Mouse (Mus musculus): Measurements from ENCODE around the gene Dctn1. TPM values are rescaled to one million over a fixed set of nuclear protein-coding genes. Genes with fewer than 3 reads are reported as not detected.
A peak's percentile ranks its signal among the peaks of the same experiment; 100 is the strongest.

The Dctn1 gene
- polyA plus RNA-seq, 1 experiment from 2014 or later, result 90.3 TPM

- peak overlapping the region; percentile 26; the same call in 1 of the 2 replicates for H3K9ac ChIP-seq
- peak overlapping the region; percentile 44 for H3K4me2 ChIP-seq
- H3K4me3 ChIP-seq, result peak overlapping the region; percentile 28
- H3K9me3 ChIP-seq, result no peaks in the 10 kb centered on the region
- H3K27ac ChIP-seq, result no peak overlapping the region
- peak; percentile 59; the same call in 1 of the 2 replicates for ATAC-seq (ENCODE audit: insufficient number of reproducible peaks, low FRiP score, low TSS enrichment, low read depth)
- peaks cover 13% of the 10 kb centered on the region for H3K4me1 ChIP-seq
- H3K36me3 ChIP-seq, result peaks cover 39% of the 10 kb centered on the region
- H3K27me3 ChIP-seq, result no peaks in the 10 kb centered on the region
- 26% methylated on average over 12 of the region's 12 CpGs for WGBS
These were observed 13.8 kb downstream of the Dctn1 start for GRCm38 (mm10) chr6:83179390-83180117.

DNA sequence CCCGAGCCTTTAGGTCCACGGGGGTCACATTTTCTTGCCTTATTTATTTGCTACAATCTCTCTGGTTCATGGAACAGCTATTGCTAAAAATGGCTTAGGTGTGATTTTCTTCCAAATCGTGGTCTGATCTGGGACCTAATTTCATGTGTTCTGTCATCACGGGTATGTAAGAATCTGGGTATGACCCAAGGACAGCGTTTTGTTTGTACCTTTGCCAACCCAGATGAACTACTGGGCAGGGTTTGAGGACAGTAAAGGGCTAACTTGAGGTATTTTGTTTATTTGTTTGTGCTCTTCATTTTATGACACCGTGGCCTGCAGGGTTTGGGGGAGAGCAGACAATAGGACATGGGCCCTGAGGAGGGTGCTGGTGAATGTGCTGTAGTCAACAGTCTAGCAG lies 14.9 kb downstream of the Dctn1 start:
- H3K4me1 ChIP-seq, result peaks cover 15% of the 10 kb centered on the region
- H3K36me3 ChIP-seq, result peaks cover 46% of the 10 kb centered on the region
- no peak overlapping the region for H3K27ac ChIP-seq
- ATAC-seq (ENCODE audit: insufficient number of reproducible peaks, low FRiP score, low TSS enrichment, low read depth), result no peak
- 73% methylated on average over 6 of the region's 6 CpGs for WGBS
- no peak overlapping the region for H3K4me3 ChIP-seq
- no peak overlapping the region for H3K9ac ChIP-seq
- H3K27me3 ChIP-seq, result no peaks in the 10 kb centered on the region
- H3K9me3 ChIP-seq, result no peaks in the 10 kb centered on the region
- no peak overlapping the region for H3K4me2 ChIP-seq

DNA sequence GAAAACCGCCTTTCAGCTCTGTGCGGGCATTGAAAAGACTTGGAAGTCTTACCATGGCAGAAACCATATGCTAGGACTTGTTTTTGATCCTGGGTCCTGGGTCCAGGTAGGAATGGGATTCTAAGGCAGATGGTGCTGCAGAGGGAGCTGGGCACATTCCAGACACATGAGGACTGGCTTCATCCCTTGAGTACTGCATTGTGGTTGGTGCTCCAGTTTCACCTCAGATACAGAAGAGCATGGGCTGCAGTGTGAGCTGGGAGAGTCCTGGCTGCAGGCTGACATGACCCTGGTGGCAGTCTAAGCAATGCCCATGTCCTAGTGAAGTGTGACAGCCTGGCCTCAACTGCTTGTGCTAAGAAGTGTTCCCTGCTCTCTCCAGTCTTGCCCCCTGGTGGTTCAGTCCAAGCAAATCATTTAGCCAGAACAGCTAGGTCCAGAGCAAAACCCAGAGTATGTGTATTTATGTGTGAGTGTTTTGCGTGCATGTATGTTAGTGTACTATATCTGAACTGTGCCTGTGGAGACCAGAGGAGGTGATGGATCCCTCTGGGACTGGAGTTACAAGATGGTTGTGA lies 19.2 kb downstream of the Dctn1 start:
- H3K36me3 ChIP-seq, result peaks cover 48% of the 10 kb centered on the region
- no peaks in the 10 kb centered on the region for H3K9me3 ChIP-seq
- no peak overlapping the region for H3K27ac ChIP-seq
- no peak overlapping the region for H3K4me2 ChIP-seq
- 86% methylated on average over 3 of the region's 3 CpGs for WGBS
- H3K27me3 ChIP-seq, result no peaks in the 10 kb centered on the region
- no peak overlapping the region for H3K9ac ChIP-seq
- no peak overlapping the region for H3K4me3 ChIP-seq
- peaks cover 19% of the 10 kb centered on the region for H3K4me1 ChIP-seq
- ATAC-seq (ENCODE audit: insufficient number of reproducible peaks, low FRiP score, low TSS enrichment, low read depth), result no peak

DNA sequence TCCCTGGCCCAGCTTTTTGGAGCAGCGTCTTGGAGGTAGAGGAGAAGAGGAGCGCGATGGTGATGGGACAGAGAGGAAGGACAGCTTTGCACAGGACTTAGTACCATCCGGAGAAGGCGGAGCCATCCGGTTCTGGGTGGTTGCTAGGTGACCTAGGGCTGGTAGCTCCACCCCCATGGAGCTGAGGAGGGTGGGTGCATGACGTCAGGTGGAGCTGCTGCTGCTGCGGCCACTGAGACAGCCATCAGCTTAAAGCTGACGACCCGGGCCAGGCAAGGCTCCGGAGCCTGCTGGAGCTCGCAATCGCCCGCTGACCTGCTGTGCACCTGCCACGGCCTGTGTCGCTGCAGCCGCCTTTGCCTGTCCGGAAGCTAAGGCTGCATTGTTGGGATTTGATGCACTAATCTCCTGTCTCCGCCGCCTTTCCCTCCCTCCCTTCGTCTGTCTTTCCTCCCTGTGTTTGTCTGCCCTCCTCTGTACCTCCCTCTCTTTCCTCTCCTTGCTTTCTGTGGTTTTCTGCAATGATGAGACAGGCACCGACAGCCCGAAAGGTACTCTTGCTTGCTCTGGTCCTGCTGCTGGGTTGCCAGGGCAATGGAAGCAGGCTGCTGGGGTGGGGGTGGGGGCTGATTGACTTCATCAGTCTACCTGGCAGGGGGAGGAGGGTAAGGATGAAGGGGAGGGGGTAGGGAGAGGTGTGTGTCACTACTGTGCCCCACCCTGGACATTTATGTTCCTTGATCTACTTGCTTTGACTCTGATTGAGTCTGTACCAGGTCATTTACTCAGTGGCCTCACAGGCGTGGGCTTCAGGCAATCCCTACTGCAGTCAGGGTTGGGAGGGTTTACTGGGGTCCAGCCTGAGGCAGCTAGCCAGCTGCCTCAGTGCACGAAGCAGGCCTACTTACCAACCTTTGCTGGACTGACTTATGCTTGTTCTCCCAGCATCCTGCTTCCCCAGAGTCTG lies 20.5 kb downstream of the Dctn1 start:
- peaks cover 17% of the 10 kb centered on the region for H3K4me1 ChIP-seq
- peak; percentile 56; the same call in 1 of the 2 replicates for ATAC-seq (ENCODE audit: insufficient number of reproducible peaks, low FRiP score, low TSS enrichment, low read depth)
- H3K4me3 ChIP-seq, result peak overlapping the region; percentile 27
- 14% methylated on average over 25 of the region's 25 CpGs for WGBS
- H3K9ac ChIP-seq, result no peak overlapping the region
- H3K27me3 ChIP-seq, result no peaks in the 10 kb centered on the region
- H3K27ac ChIP-seq, result no peak overlapping the region
- H3K4me2 ChIP-seq, result peak overlapping the region; percentile 38
- peaks cover 60% of the 10 kb centered on the region for H3K36me3 ChIP-seq
- H3K9me3 ChIP-seq, result no peaks in the 10 kb centered on the region

GRCm38 (mm10) chr6:83186946-83187345 lies 21.2 kb downstream of the Dctn1 start:
- no peak for ATAC-seq (ENCODE audit: insufficient number of reproducible peaks, low FRiP score, low TSS enrichment, low read depth)
- no peak overlapping the region for H3K9ac ChIP-seq
- 0 out of 2 replicates have a peak overlapping the region, but pooled peaks have one; percentile 4 for H3K27ac ChIP-seq
- no peaks in the 10 kb centered on the region for H3K27me3 ChIP-seq
- H3K36me3 ChIP-seq, result peaks cover 68% of the 10 kb centered on the region
- no peak overlapping the region for H3K4me3 ChIP-seq
- 75% methylated on average over 2 of the region's 2 CpGs for whole genome bisulfite sequencing
- peaks cover 17% of the 10 kb centered on the region for H3K4me1 ChIP-seq
- H3K9me3 ChIP-seq, result no peaks in the 10 kb centered on the region
- no peak overlapping the region for H3K4me2 ChIP-seq

- Histone ChIP-seq H3K9me3 (no peaks in the 10 kb centered on the region), H3K27me3 (no peaks in the 10 kb centered on the region), H3K9ac (no peak overlapping the region), H3K4me1 (peaks cover 4% of the 10 kb centered on the region; the same call in 1 of the 2 replicates), H3K4me2 (no peak overlapping the region), H3K36me3 (peaks cover 98% of the 10 kb centered on the region), H3K4me3 (no peak overlapping the region), H3K27ac (no peak overlapping the region)
- no peak for ATAC-seq (ENCODE audit: insufficient number of reproducible peaks, low FRiP score, low TSS enrichment, low read depth)
- WGBS, result 89% methylated on average over 7 of the region's 7 CpGs
These were observed 27.9 kb downstream of the Dctn1 start for GRCm38 (mm10) chr6:83193571-83193970.

DNA sequence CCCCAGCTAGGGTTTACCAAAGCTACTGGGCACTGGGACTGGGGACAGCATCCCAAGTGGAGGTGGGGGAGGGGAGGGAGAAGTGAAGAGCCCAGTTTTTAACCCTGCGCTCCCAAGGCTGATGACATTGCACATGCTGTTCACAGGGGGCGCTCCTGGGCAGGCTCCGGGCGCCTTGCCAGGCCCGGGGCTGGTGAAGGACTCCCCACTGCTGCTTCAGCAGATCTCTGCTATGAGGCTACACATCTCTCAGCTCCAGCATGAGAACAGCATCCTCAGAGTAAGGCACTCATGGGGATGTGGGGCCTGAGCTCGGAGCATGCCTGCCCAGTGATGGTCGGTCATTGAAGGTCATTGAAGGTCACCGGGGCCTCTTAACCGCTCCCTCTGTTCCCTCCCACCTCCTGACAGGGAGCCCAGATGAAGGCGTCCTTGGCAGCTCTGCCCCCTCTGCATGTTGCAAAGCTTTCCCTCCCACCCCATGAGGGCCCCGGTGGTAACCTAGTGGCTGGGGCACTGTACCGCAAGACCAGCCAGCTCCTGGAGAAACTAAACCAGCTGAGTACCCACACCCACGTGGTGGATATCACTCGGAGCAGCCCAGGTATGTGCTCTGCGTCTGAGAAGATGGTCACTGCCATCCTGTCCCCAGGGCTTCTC lies 31.8 kb downstream of the Dctn1 start:
- WGBS, result 45% methylated on average over 15 of the region's 15 CpGs
- peaks cover 4% of the 10 kb centered on the region; the same call in 1 of the 2 replicates for H3K4me1 ChIP-seq
- no peak overlapping the region for H3K4me3 ChIP-seq
- no peak overlapping the region for H3K9ac ChIP-seq
- H3K9me3 ChIP-seq, result no peaks in the 10 kb centered on the region
- H3K4me2 ChIP-seq, result no peak overlapping the region
- H3K27ac ChIP-seq, result no peak overlapping the region
- peaks cover 84% of the 10 kb centered on the region for H3K36me3 ChIP-seq
- no peaks in the 10 kb centered on the region for H3K27me3 ChIP-seq
- ATAC-seq (ENCODE audit: insufficient number of reproducible peaks, low FRiP score, low TSS enrichment, low read depth), result no peak

DNA sequence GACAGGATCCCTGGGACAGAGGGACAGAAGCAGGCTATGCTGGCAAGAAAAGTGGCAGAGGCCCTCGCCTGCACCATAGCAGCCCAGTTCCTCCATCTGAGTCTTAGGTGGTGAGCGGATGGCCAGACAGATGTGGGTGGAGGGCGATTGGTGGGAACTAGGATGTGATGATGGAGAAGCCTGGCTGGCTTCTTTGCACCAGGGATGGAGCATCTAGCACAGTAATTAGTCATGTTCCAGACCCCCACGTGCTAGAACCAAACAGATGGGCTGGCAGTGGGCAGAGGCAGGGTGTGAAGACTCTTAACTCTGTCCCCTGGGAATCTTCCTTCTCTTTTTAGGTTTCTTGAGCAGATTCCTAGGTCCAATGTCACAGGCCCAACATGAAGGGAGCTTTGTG lies 37.6 kb downstream of the Dctn1 start:
- no peak for ATAC-seq (ENCODE audit: insufficient number of reproducible peaks, low FRiP score, low TSS enrichment, low read depth)
- Histone ChIP-seq H3K4me3 (no peak overlapping the region), H3K36me3 (peaks cover 25% of the 10 kb centered on the region), H3K4me2 (no peak overlapping the region), H3K27me3 (no peaks in the 10 kb centered on the region), H3K9me3 (no peaks in the 10 kb centered on the region), H3K9ac (no peak overlapping the region), H3K27ac (no peak overlapping the region), H3K4me1 (no peaks in the 10 kb centered on the region)
- 82% methylated on average over 4 of the region's 4 CpGs for WGBS

GRCm38 (mm10) chr6:83205851-83206250 lies 40.1 kb downstream of the Dctn1 start:
- WGBS, result 84% methylated on average over 3 of the region's 3 CpGs
- no peak overlapping the region for H3K4me2 ChIP-seq

DNA sequence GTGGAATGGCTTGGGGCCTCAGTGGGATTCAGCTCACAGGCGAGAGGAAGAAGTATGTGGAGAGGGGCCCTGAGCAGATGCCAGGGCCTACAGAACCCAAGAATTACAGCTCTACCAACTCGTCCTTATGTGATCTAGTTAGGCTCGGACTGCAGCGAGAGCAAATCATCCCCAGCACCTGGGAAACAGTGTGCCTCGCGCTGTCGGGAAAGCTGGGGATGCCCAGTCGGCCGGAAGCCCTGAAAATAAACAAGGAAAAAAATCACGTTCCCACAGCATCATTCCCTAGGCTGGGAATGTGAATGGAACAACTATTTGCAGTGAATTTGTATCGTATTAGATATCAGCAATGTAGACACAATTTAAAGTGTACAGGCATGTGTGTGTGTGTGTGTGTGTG lies 40.6 kb downstream of the Dctn1 start:
- H3K4me1 ChIP-seq, result no peaks in the 10 kb centered on the region; the same call in 1 of the 2 replicates
- WGBS, result 78% methylated on average over 11 of the region's 11 CpGs
- no peak overlapping the region for H3K4me2 ChIP-seq

More at GRCm38 (mm10) chr6:83205851-83206250, 40.1 kb downstream of the Dctn1 start:
- no peak overlapping the region for H3K9ac ChIP-seq
- H3K9me3 ChIP-seq, result no peaks in the 10 kb centered on the region
- no peak for ATAC-seq (ENCODE audit: insufficient number of reproducible peaks, low FRiP score, low TSS enrichment, low read depth)
- H3K4me3 ChIP-seq, result no peak overlapping the region
- H3K27ac ChIP-seq, result no peak overlapping the region
- no peaks in the 10 kb centered on the region for H3K27me3 ChIP-seq
- no peaks in the 10 kb centered on the region; the same call in 1 of the 2 replicates for H3K4me1 ChIP-seq
- peaks cover 3% of the 10 kb centered on the region; the same call in 1 of the 2 replicates for H3K36me3 ChIP-seq

GRCm38 (mm10) chr6:83207361-83208049 lies 41.8 kb downstream of the Dctn1 start:
- H3K36me3 ChIP-seq, result no peaks in the 10 kb centered on the region
- no peaks in the 10 kb centered on the region; the same call in 1 of the 2 replicates for H3K4me1 ChIP-seq
- no peak overlapping the region for H3K4me3 ChIP-seq
- no peak for ATAC-seq (ENCODE audit: insufficient number of reproducible peaks, low FRiP score, low TSS enrichment, low read depth)
- H3K27me3 ChIP-seq, result no peaks in the 10 kb centered on the region
- H3K4me2 ChIP-seq, result no peak overlapping the region
- no peaks in the 10 kb centered on the region for H3K9me3 ChIP-seq
- no peak overlapping the region for H3K27ac ChIP-seq
- no peak overlapping the region for H3K9ac ChIP-seq
- 71% methylated on average over 9 of the region's 9 CpGs for WGBS

More for the DNA sequence above, 40.6 kb downstream of the Dctn1 start:
- H3K9me3 ChIP-seq, result no peaks in the 10 kb centered on the region
- ATAC-seq (ENCODE audit: insufficient number of reproducible peaks, low FRiP score, low TSS enrichment, low read depth), result no peak
- H3K27ac ChIP-seq, result no peak overlapping the region
- no peak overlapping the region for H3K4me3 ChIP-seq
- no peak overlapping the region for H3K9ac ChIP-seq
- no peaks in the 10 kb centered on the region for H3K36me3 ChIP-seq
- H3K27me3 ChIP-seq, result no peaks in the 10 kb centered on the region
